Mouse (Mus musculus) embryonic facial prominence, embryonic 12.5 days (tissue): ENCODE measurements around the gene Cdk20. TPM values are rescaled to one million over a fixed set of nuclear protein-coding genes. Genes with fewer than 3 reads are reported as not detected.

Experiments used
- ATAC-seq: fragments of 200-750 bp; cut with Nextera tagmentation; 2 replicates; pipeline ENCODE4 v1.8.0; 2017; ENCODE audit not compliant: insufficient number of reproducible peaks, insufficient read depth, low FRiP score, low TSS enrichment
- H3K27ac ChIP-seq: fragments of 300-500 bp; sonication (generic); 2 replicates; pipeline ENCODE4 v1.5.1; 2016; ENCODE audit warnings: mild to moderate bottlenecking
- H3K27me3 ChIP-seq: fragments of 300-500 bp; sonication (generic); 2 replicates; pipeline ENCODE4 v1.6.1; 2016; ENCODE audit warnings: mild to moderate bottlenecking, moderate library complexity
- H3K36me3 ChIP-seq: fragments of 300-500 bp; sonication (generic); 2 replicates; pipeline ENCODE4 v1.6.1; 2016; ENCODE audit warnings: mild to moderate bottlenecking
- H3K4me1 ChIP-seq: fragments of 300-500 bp; sonication (generic); 2 replicates; pipeline ENCODE4 v1.6.1; 2016
- H3K4me2 ChIP-seq: fragments of 300-500 bp; sonication (generic); replicated peaks from 2 replicates; pipeline ENCODE4 v1.6.1; 2016; ENCODE audit warnings: mild to moderate bottlenecking, moderate library complexity
- H3K4me3 ChIP-seq: fragments of 300-500 bp; sonication (generic); 2 replicates; pipeline ENCODE4 v1.5.1; 2016; ENCODE audit warnings: mild to moderate bottlenecking
- H3K9ac ChIP-seq: fragments of 300-500 bp; sonication (generic); 2 replicates; pipeline ENCODE4 v1.6.1; 2016; ENCODE audit warnings: mild to moderate bottlenecking, moderate library complexity
- H3K9me3 ChIP-seq: fragments of 300-500 bp; sonication (generic); 2 replicates; pipeline ENCODE4 v1.6.1; 2016; ENCODE audit warnings: mild to moderate bottlenecking, moderate library complexity
- WGBS: fragments of 180-500 bp; shearing (Covaris S2); methylation state at CpG from one replicate; pipeline ENCODE4 v1.1.7; 2016; 5-methylcytosine and 5-hydroxymethylcytosine counted together
- polyA plus RNA-seq: library from polyadenylated mRNA; unstranded; fragments of >200 nt; fragmentation: Nextera tagmentation; extraction: Ambion mirVana; gene quantifications from 2 replicates; pipeline ENCODE4 v1.2.1, GENCODE M21; 2016

Gene Cdk20
- polyA plus RNA-seq, 1 experiment from 2014 or later: 11.3 TPM

DNA sequence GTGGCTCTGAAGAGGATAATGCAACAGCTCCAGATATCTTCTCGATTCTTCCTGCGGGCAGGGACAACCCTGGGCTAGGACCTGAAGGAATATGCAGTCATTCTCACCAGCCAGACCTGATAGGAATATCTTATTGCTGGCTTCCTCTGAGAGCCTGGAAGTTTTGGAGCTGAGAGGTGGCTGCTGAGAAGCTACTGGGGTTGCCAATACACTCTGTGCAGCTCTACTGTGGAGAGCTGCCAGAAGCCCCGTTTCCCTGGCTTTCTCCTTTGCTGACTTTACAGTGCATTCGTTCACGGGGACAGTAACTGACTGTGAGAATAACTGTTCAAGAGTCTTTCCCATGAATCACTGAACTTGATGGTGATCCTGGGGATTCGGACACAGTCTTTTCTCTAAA is 26.6 kb upstream of the Cdk20 start:
- Histone ChIP-seq H3K4me3 (no peak overlapping the region), H3K9me3 (no peaks in the 10 kb centered on the region), H3K4me1 (no peaks in the 10 kb centered on the region), H3K4me2 (no peak overlapping the region), H3K36me3 (no peaks in the 10 kb centered on the region), H3K27me3 (no peaks in the 10 kb centered on the region), H3K9ac (no peak overlapping the region), H3K27ac (no peak overlapping the region)
- ATAC-seq: no peak
- 84% methylated on average over 6 of the region's 6 CpGs for WGBS

DNA sequence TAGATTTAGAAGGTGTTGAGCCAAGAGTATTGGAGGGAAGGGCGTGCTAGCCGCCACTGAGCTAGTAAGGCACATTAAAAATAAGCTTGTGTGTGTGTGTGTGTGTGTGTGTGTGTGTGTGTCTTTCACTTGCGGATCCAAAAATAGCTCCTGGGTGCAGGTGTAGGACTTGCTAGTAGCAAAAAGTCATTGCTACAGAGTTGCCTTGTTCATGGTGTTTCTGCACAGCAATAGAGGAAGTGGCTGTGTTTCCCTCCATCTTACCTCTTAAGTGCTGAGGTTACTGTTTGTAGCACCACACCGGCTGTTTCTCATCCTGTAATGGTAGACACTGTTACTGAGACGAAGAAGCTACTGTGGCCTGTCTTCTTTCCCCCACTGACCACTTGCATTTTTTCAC is 24.1 kb upstream of the Cdk20 start:
- Histone ChIP-seq H3K9ac (no peak overlapping the region), H3K27ac (no peak overlapping the region), H3K4me3 (no peak overlapping the region), H3K27me3 (no peaks in the 10 kb centered on the region), H3K4me1 (no peaks in the 10 kb centered on the region), H3K9me3 (no peaks in the 10 kb centered on the region), H3K4me2 (no peak overlapping the region), H3K36me3 (no peaks in the 10 kb centered on the region)
- WGBS: 89% methylated on average over 5 of the region's 5 CpGs
- no peak for ATAC-seq

DNA sequence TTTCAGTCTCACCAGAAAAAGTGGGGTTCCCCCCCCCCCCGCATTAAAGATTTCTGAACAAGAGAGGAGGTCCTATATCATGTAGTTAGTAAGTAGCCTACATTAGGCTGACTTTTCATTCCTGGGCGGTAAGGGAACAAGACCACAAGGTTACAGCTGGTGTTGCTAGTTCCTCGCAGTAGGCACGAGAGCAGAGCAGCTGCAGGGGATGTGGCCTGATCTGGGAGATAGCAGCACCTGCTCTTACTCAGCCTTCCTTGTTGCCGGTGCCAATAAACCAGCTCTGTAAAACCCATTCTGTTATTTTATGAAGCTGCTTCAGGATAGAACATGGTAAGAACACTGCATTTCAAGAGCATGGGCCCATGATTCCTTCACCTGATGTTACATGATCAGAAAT is 21.5 kb upstream of the Cdk20 start:
- H3K4me1 ChIP-seq: no peaks in the 10 kb centered on the region
- no peaks in the 10 kb centered on the region for H3K27me3 ChIP-seq
- H3K27ac ChIP-seq: no peak overlapping the region
- no peak overlapping the region for H3K4me2 ChIP-seq
- no peak overlapping the region for H3K4me3 ChIP-seq
- no peak for ATAC-seq
- WGBS: 84% methylated on average over 5 of the region's 5 CpGs
- H3K9ac ChIP-seq: no peak overlapping the region
- no peaks in the 10 kb centered on the region for H3K9me3 ChIP-seq
- no peaks in the 10 kb centered on the region for H3K36me3 ChIP-seq

DNA sequence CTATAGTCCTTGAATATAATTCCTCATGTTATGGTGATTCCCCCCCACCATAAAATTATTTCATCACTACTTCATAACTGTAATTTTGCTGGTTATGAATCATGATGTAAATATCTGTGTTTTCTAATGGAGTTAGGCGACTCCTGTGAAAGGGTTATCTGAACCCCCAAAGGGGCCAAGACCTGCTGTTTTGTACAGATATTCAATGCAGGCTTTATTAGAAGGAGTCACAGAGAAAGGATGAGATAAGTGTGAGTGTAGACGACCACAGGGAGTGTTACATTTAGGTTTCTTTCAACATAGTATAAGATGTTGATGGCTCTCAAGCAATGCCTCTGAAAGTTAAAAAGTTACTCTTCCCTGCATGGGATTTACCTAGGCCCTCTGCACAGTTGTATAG is 20.8 kb upstream of the Cdk20 start:
- Histone ChIP-seq H3K4me3 (no peak overlapping the region), H3K4me2 (no peak overlapping the region), H3K9me3 (no peaks in the 10 kb centered on the region), H3K9ac (no peak overlapping the region), H3K27ac (no peak overlapping the region), H3K27me3 (no peaks in the 10 kb centered on the region), H3K4me1 (no peaks in the 10 kb centered on the region), H3K36me3 (no peaks in the 10 kb centered on the region)
- WGBS: 73% methylated on average over 2 of the region's 2 CpGs
- no peak for ATAC-seq

DNA sequence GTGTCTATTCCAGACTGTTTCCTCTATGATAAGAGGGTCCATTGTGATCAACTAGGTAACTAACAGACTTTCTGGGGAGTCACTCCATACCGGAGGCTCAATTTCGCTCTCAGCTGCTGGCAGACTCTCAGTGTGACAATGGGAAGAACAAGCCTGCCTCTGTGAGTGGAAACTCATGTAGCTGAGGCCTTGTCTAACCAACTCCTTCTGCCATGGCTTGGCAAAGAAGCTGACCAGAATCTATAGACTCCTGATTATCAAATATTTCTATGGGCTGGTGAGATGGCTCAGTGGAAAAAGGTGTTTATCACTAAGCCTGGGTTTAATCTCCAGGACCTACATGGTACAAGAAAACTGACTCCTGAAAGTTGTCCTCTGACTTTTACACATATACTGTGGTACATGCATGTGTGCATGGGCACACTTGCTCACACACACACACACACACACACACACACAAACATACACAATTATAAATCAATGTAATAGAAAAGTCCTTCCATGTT is 19.3 kb upstream of the Cdk20 start:
- 53% methylated on average over 2 of the region's 2 CpGs for WGBS
- Histone ChIP-seq H3K4me1 (no peaks in the 10 kb centered on the region), H3K27ac (no peak overlapping the region), H3K27me3 (no peaks in the 10 kb centered on the region), H3K4me2 (no peak overlapping the region), H3K9ac (no peak overlapping the region), H3K9me3 (no peaks in the 10 kb centered on the region), H3K4me3 (no peak overlapping the region), H3K36me3 (no peaks in the 10 kb centered on the region)
- no peak for ATAC-seq

DNA sequence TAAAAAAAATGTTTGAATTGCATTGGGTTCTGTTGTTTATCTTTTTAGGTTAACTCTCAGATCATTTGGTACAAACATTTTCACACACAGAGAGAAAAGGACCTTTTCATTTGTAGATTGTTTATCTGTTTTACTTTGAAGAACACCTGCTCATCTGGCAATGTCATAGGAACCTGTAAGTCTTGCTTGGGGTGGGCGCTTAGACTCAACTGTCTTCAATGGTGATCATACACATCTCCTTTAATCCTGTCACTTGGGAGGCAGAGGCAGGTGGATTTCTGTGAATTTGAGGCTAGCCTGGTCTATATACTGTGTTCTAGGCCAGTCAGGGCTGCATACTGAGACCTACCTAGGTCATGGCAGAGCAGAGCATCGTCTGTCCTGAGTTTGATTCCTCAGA is 16.5 kb upstream of the Cdk20 start:
- 84% methylated on average over 2 of the region's 2 CpGs for WGBS
- ATAC-seq: no peak

DNA sequence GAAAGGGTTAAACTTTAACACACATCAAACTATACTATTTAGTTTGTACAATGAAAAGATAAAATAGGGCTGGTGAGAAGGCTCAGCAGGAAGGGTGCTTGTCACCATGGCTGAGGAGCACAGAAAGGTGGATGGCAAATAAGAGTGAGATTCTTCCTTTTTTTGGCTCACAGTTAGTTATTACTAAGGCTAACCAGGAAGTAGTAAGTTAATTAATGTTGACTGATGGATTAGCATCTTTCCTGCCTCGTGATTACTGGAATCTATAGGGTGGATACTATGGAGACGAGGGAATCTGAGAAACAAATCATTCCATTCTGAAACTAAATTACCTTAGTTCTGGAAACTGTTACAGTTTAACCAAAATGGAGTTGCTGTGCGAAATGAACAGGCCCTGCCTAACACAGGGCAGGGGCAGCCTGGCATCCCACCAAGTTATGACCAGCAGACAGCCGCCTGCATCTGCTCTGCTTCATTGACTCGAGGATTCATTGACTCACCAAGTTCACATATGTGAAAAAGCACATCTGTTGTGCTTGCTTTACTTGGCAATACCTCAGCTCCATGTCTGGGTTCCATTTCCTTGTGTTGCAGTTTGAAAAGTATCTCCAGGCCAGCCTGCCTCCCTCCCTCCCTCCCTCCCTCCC is 15.0 kb upstream of the Cdk20 start:
- no peaks in the 10 kb centered on the region for H3K4me1 ChIP-seq
- H3K27me3 ChIP-seq: no peaks in the 10 kb centered on the region
- no peak overlapping the region for H3K4me3 ChIP-seq
- no peaks in the 10 kb centered on the region for H3K36me3 ChIP-seq
- H3K9me3 ChIP-seq: no peaks in the 10 kb centered on the region
- 47% methylated on average over 5 of the region's 5 CpGs for WGBS
- no peak for ATAC-seq
- no peak overlapping the region for H3K27ac ChIP-seq
- H3K4me2 ChIP-seq: no peak overlapping the region
- no peak overlapping the region for H3K9ac ChIP-seq

More for the DNA sequence above, 16.5 kb upstream of the Cdk20 start:
- Histone ChIP-seq H3K9me3 (no peaks in the 10 kb centered on the region), H3K4me1 (no peaks in the 10 kb centered on the region), H3K9ac (no peak overlapping the region), H3K27ac (no peak overlapping the region), H3K27me3 (no peaks in the 10 kb centered on the region), H3K4me2 (no peak overlapping the region), H3K36me3 (no peaks in the 10 kb centered on the region), H3K4me3 (no peak overlapping the region)

DNA sequence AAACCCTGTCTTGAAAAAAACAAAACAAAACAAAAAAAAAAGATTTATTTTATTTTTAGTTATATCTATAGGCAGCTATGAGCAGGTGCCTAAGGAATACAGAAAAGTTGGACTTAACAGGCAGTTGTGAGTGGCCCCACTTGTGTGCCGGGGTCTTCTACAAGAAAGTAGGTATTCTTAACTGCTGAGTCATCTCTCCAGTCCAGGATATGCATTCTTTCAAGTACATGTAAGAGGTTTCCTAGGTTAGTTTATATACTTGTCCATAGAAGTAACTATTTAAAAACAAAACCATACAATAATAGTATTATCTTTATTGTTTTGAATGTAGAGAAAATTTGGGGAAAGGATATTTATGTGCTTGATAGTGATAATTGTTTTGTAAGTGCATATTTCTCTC is 11.3 kb upstream of the Cdk20 start:
- Histone ChIP-seq H3K27me3 (no peaks in the 10 kb centered on the region), H3K4me2 (no peak overlapping the region), H3K36me3 (no peaks in the 10 kb centered on the region), H3K9me3 (no peaks in the 10 kb centered on the region), H3K4me1 (no peaks in the 10 kb centered on the region), H3K9ac (no peak overlapping the region), H3K4me3 (no peak overlapping the region), H3K27ac (no peak overlapping the region)
- 63% methylated on average over 1 of the region's 1 CpGs for WGBS
- ATAC-seq: no peak

DNA sequence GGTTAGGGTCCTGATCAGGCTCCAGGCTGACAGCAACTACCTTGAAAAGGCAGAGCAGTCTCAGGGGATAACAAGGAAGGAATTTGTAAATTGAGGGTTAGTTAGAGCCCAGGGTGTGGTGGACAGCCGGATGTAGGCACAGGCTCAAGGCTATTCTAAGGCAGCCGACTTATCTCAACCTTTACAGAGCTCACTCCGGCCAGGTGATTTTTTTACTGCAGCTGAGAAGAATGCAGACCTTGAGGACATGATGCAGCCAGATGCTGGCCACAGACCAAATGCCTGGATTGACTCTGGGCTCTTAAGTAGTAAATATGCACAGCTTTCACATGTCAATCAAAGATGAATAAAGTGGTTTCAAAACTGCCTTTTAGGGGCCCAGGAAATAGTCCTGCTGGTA is 10.7 kb upstream of the Cdk20 start:
- no peak overlapping the region for H3K4me2 ChIP-seq
- no peak for ATAC-seq
- H3K4me3 ChIP-seq: no peak overlapping the region
- H3K27ac ChIP-seq: no peak overlapping the region
- no peaks in the 10 kb centered on the region for H3K4me1 ChIP-seq
- H3K36me3 ChIP-seq: no peaks in the 10 kb centered on the region
- H3K27me3 ChIP-seq: no peaks in the 10 kb centered on the region
- 35% methylated on average over 3 of the region's 3 CpGs for WGBS
- H3K9me3 ChIP-seq: no peaks in the 10 kb centered on the region
- no peak overlapping the region for H3K9ac ChIP-seq

DNA sequence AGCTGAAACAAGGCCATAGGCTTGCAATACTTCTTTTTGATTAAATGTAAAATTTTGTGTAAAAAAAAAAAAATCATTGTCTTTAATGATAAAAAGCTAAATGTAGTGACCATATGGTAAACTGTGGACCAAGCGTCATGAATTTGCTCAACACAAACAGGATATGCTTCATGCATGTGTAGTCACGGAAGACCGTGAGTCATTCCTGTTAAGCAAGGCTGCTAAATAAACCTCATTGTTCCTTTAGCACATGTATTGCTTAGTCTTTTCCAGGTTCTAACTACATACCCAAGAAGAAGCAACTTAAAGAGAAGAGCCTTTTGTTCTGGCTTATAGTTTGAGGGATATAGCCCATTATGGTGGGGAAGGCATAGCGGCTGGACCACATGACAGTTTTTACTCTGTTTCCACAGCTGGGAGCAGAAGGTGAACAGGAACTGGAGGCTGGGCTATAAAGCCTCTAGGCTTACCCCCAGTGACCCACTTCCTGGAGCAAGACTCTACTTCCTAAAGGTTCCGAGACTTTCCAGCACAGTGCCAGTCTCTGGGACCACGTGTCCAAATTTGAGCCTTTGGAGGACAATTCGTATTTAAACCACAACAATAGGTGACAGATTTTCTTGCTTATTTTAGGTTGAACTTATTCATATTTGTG is 10.0 kb upstream of the Cdk20 start:
- 81% methylated on average over 7 of the region's 7 CpGs for WGBS
- Histone ChIP-seq H3K27me3 (no peaks in the 10 kb centered on the region), H3K9me3 (no peaks in the 10 kb centered on the region), H3K9ac (no peak overlapping the region), H3K4me1 (no peaks in the 10 kb centered on the region), H3K36me3 (no peaks in the 10 kb centered on the region), H3K4me3 (no peak overlapping the region), H3K4me2 (no peak overlapping the region), H3K27ac (no peak overlapping the region)
- ATAC-seq: no peak

DNA sequence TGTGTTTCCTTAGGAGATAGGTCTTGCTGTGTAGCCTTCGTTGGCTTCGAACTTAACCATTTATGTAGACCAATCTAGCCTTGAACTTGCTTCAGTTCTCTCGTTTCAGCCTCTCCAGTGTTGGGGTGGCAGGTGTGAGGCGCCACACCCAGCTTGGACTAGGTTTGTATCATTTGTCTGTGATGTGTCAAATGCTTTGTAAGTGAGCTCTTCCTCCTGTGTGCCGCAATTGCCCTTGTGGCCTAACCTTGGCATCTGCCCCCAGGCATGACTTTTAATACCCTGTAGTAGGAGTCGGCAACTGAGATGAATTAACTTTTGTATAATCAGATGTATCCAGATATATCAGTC is 9.5 kb upstream of the Cdk20 start:
- Histone ChIP-seq H3K27ac (no peak overlapping the region), H3K4me1 (no peaks in the 10 kb centered on the region), H3K4me2 (no peak overlapping the region), H3K27me3 (no peaks in the 10 kb centered on the region), H3K9me3 (no peaks in the 10 kb centered on the region), H3K9ac (no peak overlapping the region), H3K36me3 (no peaks in the 10 kb centered on the region), H3K4me3 (no peak overlapping the region)
- WGBS: 83% methylated on average over 6 of the region's 6 CpGs
- ATAC-seq: no peak

DNA sequence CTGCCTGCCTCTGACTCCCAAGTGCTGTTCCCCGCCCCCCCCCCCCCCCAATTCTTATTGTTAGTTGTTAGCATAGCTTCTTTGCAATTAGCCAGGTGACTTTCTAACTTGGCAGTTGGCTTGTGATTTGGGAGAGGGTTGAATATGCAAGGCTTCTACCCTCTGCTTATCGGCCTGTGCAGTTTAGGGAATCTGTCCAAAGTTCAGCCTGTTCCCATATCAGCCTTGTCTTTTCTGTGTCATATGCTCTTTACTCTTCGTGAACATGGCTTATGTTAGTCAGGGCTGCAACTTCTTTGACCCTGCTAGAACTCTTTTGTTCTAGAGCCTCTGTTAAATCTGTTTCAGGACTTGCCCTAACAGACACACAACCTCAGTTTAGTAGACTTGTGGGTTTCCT is 7.8 kb upstream of the Cdk20 start:
- Histone ChIP-seq H3K27me3 (no peaks in the 10 kb centered on the region), H3K27ac (no peak overlapping the region), H3K4me2 (no peak overlapping the region), H3K4me3 (no peak overlapping the region), H3K9ac (no peak overlapping the region), H3K36me3 (no peaks in the 10 kb centered on the region), H3K4me1 (no peaks in the 10 kb centered on the region), H3K9me3 (no peaks in the 10 kb centered on the region)
- ATAC-seq: no peak
- 60% methylated on average over 3 of the region's 3 CpGs for whole genome bisulfite sequencing
